Mouse (Mus musculus): Measurements from ENCODE around the gene Prpf31.

DNA sequence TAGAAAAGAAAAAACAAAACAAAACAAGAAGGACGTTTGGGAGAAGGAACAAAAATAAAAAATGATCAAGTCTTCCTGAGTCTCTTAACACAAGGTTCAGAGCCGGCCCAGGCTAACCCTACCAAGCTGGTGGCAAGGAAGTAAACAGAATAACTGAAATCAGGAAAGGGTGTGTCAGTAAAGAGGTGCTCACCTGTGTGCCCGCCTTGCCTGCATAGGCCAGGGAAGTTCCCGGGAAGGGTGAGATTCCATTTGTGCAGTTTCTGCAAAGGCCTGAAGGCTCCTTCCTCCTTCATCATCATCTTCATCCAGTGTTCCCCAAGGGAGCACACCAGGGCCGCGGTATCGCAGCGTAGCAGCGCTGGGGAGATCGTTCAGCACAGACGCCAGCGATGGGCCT, 46.6 kb downstream of the Prpf31 start:
- TF ChIP-seq CTCF (IDR thresholded peaks at IDR 0.05; ENCODE audit: borderline replicate concordance, insufficient read depth, low read depth, low read length), result no peak
- no peak for TF ChIP-seq POLR2A (IDR thresholded peaks at IDR 0.05; ENCODE audit: borderline replicate concordance, insufficient read depth, low read length)

Measured in cerebellum, adult 2 months (tissue).